Mouse (Mus musculus) forebrain, postnatal 0 days (tissue): Measurements from ENCODE around the gene Tkt. TPM values are rescaled to one million over a fixed set of nuclear protein-coding genes. Genes with fewer than 3 reads are reported as not detected.

ENCODE experiments used
- ATAC-seq: fragments of 200-750 bp; cut with Nextera tagmentation; 2 replicates; pipeline ENCODE4 v1.8.0; 2017; ENCODE audit warnings: mild to moderate bottlenecking, moderate library complexity
- DNase-seq: peaks from one replicate; pipeline ENCODE4 v3.0.0-alpha.2; 2015
- H3K27ac ChIP-seq: fragments of 300-500 bp; sonication (generic); 2 replicates; pipeline ENCODE4 v1.5.1; 2014; ENCODE audit warnings: low read depth, mild to moderate bottlenecking, antibody characterized with exemption, low read length, moderate library complexity, mixed read lengths
- H3K27me3 ChIP-seq: fragments of 300-500 bp; sonication (generic); 2 replicates; pipeline ENCODE4 v1.6.1; 2014; ENCODE audit warnings: mild to moderate bottlenecking, low read length, mixed read lengths; ENCODE audit not compliant: insufficient read depth
- H3K36me3 ChIP-seq: fragments of 300-500 bp; sonication (generic); 2 replicates; pipeline ENCODE4 v1.6.1; 2014; ENCODE audit warnings: mild to moderate bottlenecking, moderate library complexity; ENCODE audit not compliant: insufficient read depth
- H3K4me1 ChIP-seq: fragments of 300-500 bp; sonication (generic); 2 replicates; pipeline ENCODE4 v1.6.1; 2014; ENCODE audit warnings: antibody characterized with exemption; ENCODE audit not compliant: insufficient read depth
- H3K4me2 ChIP-seq: fragments of 300-500 bp; sonication (generic); 2 replicates; pipeline ENCODE4 v1.6.1; 2014; ENCODE audit warnings: low read depth, mild to moderate bottlenecking, moderate library complexity
- H3K4me3 ChIP-seq: fragments of 300-500 bp; sonication (generic); 2 replicates; pipeline ENCODE4 v1.5.1; 2014; ENCODE audit warnings: low read depth, low read length, mixed read lengths
- H3K9ac ChIP-seq: fragments of 300-500 bp; sonication (generic); 2 replicates; pipeline ENCODE4 v1.6.1; 2014; ENCODE audit warnings: mild to moderate bottlenecking
- H3K9me3 ChIP-seq: fragments of 300-500 bp; sonication (generic); 2 replicates; pipeline ENCODE4 v1.6.1; 2016; ENCODE audit warnings: low read length
- CTCF ChIP-seq: sonication (generic); IDR thresholded peaks from 2 replicates; pipeline ENCODE4 v1.5.1; 2016; ENCODE audit warnings: antibody characterized with exemption, control low read depth, low read depth
- WGBS: fragments of 180-500 bp; shearing (Covaris S2); extraction: QIAGEN DNeasy Blood & Tissue Kit; methylation state at CpG from one replicate; pipeline ENCODE4 v1.1.7; 2014; 5-methylcytosine and 5-hydroxymethylcytosine counted together
- polyA plus RNA-seq: library from polyadenylated mRNA; unstranded; fragments of >200 nt; fragmentation: Nextera tagmentation; extraction: Ambion mirVana; gene quantifications from 2 replicates; pipeline ENCODE4 v1.2.1, GENCODE M21; 2015
- total RNA-seq: library from RNA; depleted of rRNA; stranded (reverse); fragments of >200 nt; gene quantifications from 2 replicates; pipeline ENCODE4 v1.2.3, GENCODE M21; 2014

The Tkt gene
- total and polyA plus RNA-seq, 2 experiments from 2014 or later: 278 to 374 TPM

DNA sequence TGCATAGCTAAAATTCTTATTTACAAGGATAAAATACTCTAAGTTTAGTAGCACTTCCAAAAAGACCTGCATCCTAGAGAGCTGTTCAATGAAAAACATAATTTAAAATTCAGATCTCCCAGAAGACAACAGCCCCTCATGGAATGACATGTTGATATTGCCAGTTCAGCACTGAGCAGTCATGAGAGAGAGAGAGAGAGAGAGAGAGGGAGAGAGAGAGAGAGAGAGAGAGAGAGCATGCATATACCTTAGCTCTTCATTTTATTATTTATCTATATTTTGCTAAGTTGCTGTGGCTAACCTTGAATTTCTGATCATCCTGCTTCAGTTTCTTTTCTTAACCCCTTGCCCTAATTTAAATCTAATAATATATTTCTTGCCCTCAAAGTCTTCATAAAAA, 14.2 kb downstream of the Tkt start:
- H3K27ac ChIP-seq: no peak overlapping the region
- ATAC-seq: no peak
- peaks cover 73% of the 10 kb centered on the region for H3K36me3 ChIP-seq
- DNase-seq: no peak
- H3K4me2 ChIP-seq: no peak overlapping the region
- no peak overlapping the region for H3K9ac ChIP-seq
- TF ChIP-seq CTCF: no peak
- no peaks in the 10 kb centered on the region for H3K27me3 ChIP-seq
- no peaks in the 10 kb centered on the region for H3K9me3 ChIP-seq
- no peak overlapping the region for H3K4me3 ChIP-seq
- H3K4me1 ChIP-seq: no peaks in the 10 kb centered on the region

DNA sequence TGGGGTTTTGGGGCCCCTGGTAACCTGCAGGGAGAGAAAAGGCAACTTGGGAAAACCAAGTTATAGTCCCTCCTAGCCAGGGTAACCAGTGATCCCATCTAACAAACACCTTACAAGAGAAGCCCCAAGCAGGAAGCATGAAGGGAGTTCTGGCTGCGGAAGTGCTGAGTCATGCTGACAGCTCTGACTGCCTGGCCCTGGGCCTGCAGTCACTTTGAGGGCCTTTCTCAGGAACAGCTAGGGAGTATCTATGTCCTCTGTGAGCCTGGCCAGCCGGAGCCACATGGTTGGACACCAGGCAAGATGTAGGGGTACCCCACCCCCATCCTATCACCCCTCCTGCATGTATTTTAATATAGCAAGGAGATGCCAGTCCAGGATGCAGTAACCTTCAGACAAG, 16.3 kb downstream of the Tkt start:
- H3K27ac ChIP-seq: no peak overlapping the region
- DNase-seq: no peak
- no peak for TF ChIP-seq CTCF
- H3K4me2 ChIP-seq: no peak overlapping the region
- 90% methylated on average over 2 of the region's 2 CpGs for WGBS
- no peak for ATAC-seq
- H3K4me3 ChIP-seq: no peak overlapping the region
- H3K9me3 ChIP-seq: no peaks in the 10 kb centered on the region
- H3K9ac ChIP-seq: no peak overlapping the region
- peaks cover 74% of the 10 kb centered on the region for H3K36me3 ChIP-seq
- no peaks in the 10 kb centered on the region for H3K4me1 ChIP-seq
- no peaks in the 10 kb centered on the region for H3K27me3 ChIP-seq

DNA sequence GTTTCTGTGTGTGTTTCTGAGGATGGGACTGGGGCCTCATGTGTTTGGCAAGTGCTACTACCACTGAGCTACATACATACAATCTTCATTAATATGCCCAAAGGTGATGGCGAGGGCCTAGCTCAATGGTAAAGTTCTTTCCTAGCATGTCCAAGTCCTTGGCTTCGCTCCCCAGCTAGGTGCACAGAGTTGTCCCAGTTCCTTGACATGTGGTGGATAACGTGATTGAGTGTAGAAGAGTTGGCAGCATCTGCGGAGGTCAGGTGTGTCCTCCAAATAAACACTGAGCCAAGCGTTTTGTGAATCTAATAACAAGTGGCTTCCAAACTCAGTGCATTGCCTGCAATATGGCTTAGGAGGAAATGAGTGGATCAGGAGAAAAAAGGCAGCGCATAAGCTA, 18.2 kb downstream of the Tkt start:
- Histone ChIP-seq H3K36me3 (peaks cover 75% of the 10 kb centered on the region), H3K27me3 (no peaks in the 10 kb centered on the region), H3K4me2 (no peak overlapping the region), H3K4me3 (no peak overlapping the region), H3K9ac (no peak overlapping the region), H3K27ac (no peak overlapping the region), H3K4me1 (no peaks in the 10 kb centered on the region), H3K9me3 (no peaks in the 10 kb centered on the region)
- ATAC-seq: no peak
- WGBS: 91% methylated on average over 6 of the region's 6 CpGs
- DNase-seq: no peak
- TF ChIP-seq CTCF: no peak

DNA sequence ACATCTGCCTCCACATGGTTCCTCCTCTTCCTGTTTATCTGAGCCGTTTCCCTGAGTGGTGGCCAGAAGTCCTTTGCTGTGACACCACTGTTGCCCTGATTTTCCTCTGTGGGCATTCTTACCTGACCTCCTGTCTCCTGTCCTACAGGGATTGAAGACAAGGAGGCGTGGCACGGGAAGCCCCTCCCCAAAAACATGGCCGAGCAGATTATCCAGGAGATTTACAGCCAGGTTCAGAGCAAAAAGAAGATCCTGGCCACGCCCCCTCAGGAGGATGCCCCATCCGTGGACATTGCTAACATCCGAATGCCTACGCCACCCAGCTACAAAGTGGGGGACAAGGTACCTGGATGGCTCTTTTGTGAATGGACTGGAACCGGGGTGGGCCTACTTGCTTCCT, 19.9 kb downstream of the Tkt start:
- no peaks in the 10 kb centered on the region for H3K27me3 ChIP-seq
- H3K4me2 ChIP-seq: no peak overlapping the region
- DNase-seq (no peak), ATAC-seq (no peak)
- 89% methylated on average over 9 of the region's 9 CpGs for WGBS
- no peak overlapping the region for H3K4me3 ChIP-seq
- peaks cover 86% of the 10 kb centered on the region for H3K36me3 ChIP-seq
- TF ChIP-seq CTCF: no peak
- no peaks in the 10 kb centered on the region for H3K9me3 ChIP-seq
- no peak overlapping the region for H3K27ac ChIP-seq
- no peaks in the 10 kb centered on the region for H3K4me1 ChIP-seq
- no peak overlapping the region for H3K9ac ChIP-seq

DNA sequence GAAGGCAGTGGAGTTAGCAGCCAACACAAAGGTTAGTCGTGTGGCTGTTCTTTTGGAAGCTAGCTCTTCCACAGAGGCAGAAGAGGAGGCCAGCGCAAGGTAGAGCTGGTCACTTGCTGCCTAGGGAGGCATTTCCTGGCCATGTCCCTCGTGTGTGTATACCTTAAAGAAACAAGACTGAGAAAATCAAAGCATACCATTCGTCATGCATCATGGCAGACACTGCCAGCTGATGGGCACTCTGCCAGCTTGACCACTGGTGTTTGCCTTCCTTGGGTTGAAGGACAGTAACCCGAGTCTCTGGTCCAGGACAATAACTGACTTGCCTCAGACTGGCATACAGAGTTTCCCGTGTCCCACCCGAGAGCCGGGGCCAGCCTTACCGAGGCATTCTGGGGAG, 22.1 kb downstream of the Tkt start:
- no peak overlapping the region for H3K4me2 ChIP-seq
- H3K27me3 ChIP-seq: no peaks in the 10 kb centered on the region
- ATAC-seq (no peak), DNase-seq (no peak)
- WGBS: 82% methylated on average over 9 of the region's 9 CpGs
- H3K36me3 ChIP-seq: peaks cover 88% of the 10 kb centered on the region
- no peaks in the 10 kb centered on the region for H3K4me1 ChIP-seq
- no peak overlapping the region for H3K4me3 ChIP-seq
- TF ChIP-seq CTCF: no peak
- H3K9ac ChIP-seq: no peak overlapping the region
- no peak overlapping the region for H3K27ac ChIP-seq
- no peaks in the 10 kb centered on the region for H3K9me3 ChIP-seq

DNA sequence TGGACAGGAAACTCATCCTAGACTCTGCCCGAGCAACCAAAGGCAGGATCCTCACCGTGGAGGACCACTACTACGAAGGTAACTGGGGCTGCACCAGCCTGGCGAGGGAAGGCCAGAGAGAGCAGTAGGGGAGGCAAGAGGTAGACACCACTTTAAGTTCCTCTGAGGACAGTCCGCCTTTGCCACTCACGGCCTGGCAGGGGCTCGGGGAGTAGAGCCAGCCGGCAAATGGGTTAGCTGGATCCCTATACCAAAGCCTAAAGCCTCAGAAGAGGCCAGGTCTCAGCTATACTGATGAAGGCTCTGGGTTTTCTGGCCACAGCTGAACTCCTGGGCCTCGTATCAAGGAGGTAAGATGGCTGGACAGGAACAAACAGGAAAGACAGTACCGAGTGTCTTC, 24.1 kb downstream of the Tkt start:
- H3K4me2 ChIP-seq: no peak overlapping the region
- peaks cover 76% of the 10 kb centered on the region for H3K36me3 ChIP-seq
- H3K27ac ChIP-seq: no peak overlapping the region
- no peaks in the 10 kb centered on the region for H3K27me3 ChIP-seq
- WGBS: 88% methylated on average over 10 of the region's 10 CpGs
- H3K4me3 ChIP-seq: no peak overlapping the region
- H3K9ac ChIP-seq: no peak overlapping the region
- DNase-seq: no peak
- ATAC-seq: no peak
- no peak for TF ChIP-seq CTCF
- H3K9me3 ChIP-seq: no peaks in the 10 kb centered on the region
- H3K4me1 ChIP-seq: no peaks in the 10 kb centered on the region

DNA sequence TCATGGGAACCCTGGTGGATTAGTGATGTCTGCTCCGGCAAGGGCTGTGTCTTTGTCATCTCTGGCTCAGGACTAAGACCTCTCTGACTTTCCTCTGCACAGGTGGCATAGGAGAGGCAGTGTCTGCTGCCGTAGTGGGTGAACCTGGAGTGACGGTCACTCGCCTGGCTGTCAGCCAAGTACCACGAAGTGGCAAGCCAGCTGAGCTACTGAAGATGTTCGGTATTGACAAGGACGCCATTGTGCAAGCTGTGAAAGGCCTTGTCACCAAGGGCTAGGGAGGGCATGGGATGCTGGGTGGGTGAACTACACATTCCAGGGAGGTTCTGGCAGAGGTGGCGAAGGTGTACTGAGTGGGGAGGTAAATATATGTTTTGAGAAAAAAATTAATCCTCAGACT, 25.1 kb downstream of the Tkt start:
- TF ChIP-seq CTCF: no peak

More for the DNA sequence above, 25.1 kb downstream of the Tkt start:
- Histone ChIP-seq H3K4me2 (no peak overlapping the region), H3K4me3 (no peak overlapping the region), H3K36me3 (peaks cover 67% of the 10 kb centered on the region), H3K9me3 (no peaks in the 10 kb centered on the region), H3K9ac (no peak overlapping the region), H3K27me3 (no peaks in the 10 kb centered on the region), H3K4me1 (no peaks in the 10 kb centered on the region), H3K27ac (no peak overlapping the region)
- no peak for DNase-seq
- ATAC-seq: no peak
- 56% methylated on average over 8 of the region's 8 CpGs for WGBS
